Mouse (Mus musculus) inflammation-experienced regulatory T-cells, adult 6 months (primary cell): Measurements from ENCODE around the gene Cdcp2. TPM values are rescaled to one million over a fixed set of nuclear protein-coding genes. Genes with fewer than 3 reads are reported as not detected.

Experiments
- ATAC-seq: one replicate; pipeline ENCODE4 v1.8.0; 2017
- polyA plus RNA-seq, 3 experiments: library from polyadenylated mRNA; unstranded; fragments of 100-300 nt; shearing (Covaris generic); gene quantifications; one replicate each; pipeline ENCODE4 v1.2.1; 2017

Cdcp2 gene
- not detected for polyA plus RNA-seq

GRCm38 (mm10) chr4:107096841-107097373 is at the start of gene Cdcp2:
Gene Cdcp2 (plus strand): TSS chr4:107096891.
- ATAC-seq: no peak

- ATAC-seq: no peak
Observed at GRCm38 (mm10) chr4:107047806-107048205, 48.9 kb upstream of the Cdcp2 start.

GRCm38 (mm10) chr4:107048568-107049162 is 48.0 kb upstream of the Cdcp2 start:
- ATAC-seq: no peak

- ATAC-seq: no peak
Observed at GRCm38 (mm10) chr4:107051889-107052288, 44.8 kb upstream of the Cdcp2 start.

- ATAC-seq: no peak
Observed at GRCm38 (mm10) chr4:107052962-107053553, 43.6 kb upstream of the Cdcp2 start.

- ATAC-seq: no peak
Observed at GRCm38 (mm10) chr4:107056088-107056487, 40.6 kb upstream of the Cdcp2 start.

- ATAC-seq: no peak
Observed at GRCm38 (mm10) chr4:107058346-107058745, 38.3 kb upstream of the Cdcp2 start.

- ATAC-seq: no peak
Observed at GRCm38 (mm10) chr4:107058781-107059180, 37.9 kb upstream of the Cdcp2 start.

GRCm38 (mm10) chr4:107061560-107061959 is 35.1 kb upstream of the Cdcp2 start:
- ATAC-seq: no peak

- no peak for ATAC-seq
Observed at GRCm38 (mm10) chr4:107063214-107063613, 33.5 kb upstream of the Cdcp2 start.

GRCm38 (mm10) chr4:107064394-107065098 is 32.1 kb upstream of the Cdcp2 start:
- no peak for ATAC-seq

- peak; percentile 100 for ATAC-seq
Observed at GRCm38 (mm10) chr4:107066252-107067124, 30.2 kb upstream of the Cdcp2 start, which contains the start of the genes Mrpl37 and Cyb5rl. Gene Mrpl37 (minus strand): TSS chr4:107066868. Gene Cyb5rl (plus strand): TSS chr4:107066988.

GRCm38 (mm10) chr4:107067151-107067840 is 29.4 kb upstream of the Cdcp2 start:
- peak; percentile 26 for ATAC-seq

GRCm38 (mm10) chr4:107072343-107072742 is 24.3 kb upstream of the Cdcp2 start:
- no peak for ATAC-seq

- ATAC-seq: no peak
Observed at GRCm38 (mm10) chr4:107075456-107075855, 21.2 kb upstream of the Cdcp2 start.

GRCm38 (mm10) chr4:107078894-107079293 is 17.8 kb upstream of the Cdcp2 start:
- ATAC-seq: no peak

- no peak for ATAC-seq
Observed at GRCm38 (mm10) chr4:107079716-107080115, 17.0 kb upstream of the Cdcp2 start.

- ATAC-seq: no peak
Observed at GRCm38 (mm10) chr4:107082185-107082584, 14.5 kb upstream of the Cdcp2 start.

- no peak for ATAC-seq
Observed at GRCm38 (mm10) chr4:107083126-107083525, 13.6 kb upstream of the Cdcp2 start.

- no peak for ATAC-seq
Observed at GRCm38 (mm10) chr4:107084343-107084742, 12.3 kb upstream of the Cdcp2 start.

- no peak for ATAC-seq
Observed at GRCm38 (mm10) chr4:107084858-107085257, 11.8 kb upstream of the Cdcp2 start.

- no peak for ATAC-seq
Observed at GRCm38 (mm10) chr4:107091696-107092095, 5.0 kb upstream of the Cdcp2 start.
